Mouse (Mus musculus): ENCODE data around the gene Map7. TPM values are rescaled to one million over a fixed set of nuclear protein-coding genes. Genes with fewer than 3 reads are reported as not detected.

The Map7 gene
- polyA plus RNA-seq, 1 experiment from 2014 or later = 1.1 TPM

- no peaks in the 10 kb centered on the region for H3K9me3 ChIP-seq (ENCODE audit: control insufficient read depth, low read length)
- no peaks in the 10 kb centered on the region for H3K36me3 ChIP-seq (ENCODE audit: control insufficient read depth, insufficient read depth, low read length)
- H3K27me3 ChIP-seq (ENCODE audit: control insufficient read depth, insufficient read depth, low read length) = no peaks in the 10 kb centered on the region
- ATAC-seq (ENCODE audit: insufficient number of reproducible peaks, low FRiP score, low TSS enrichment, low read depth) = no peak
- H3K4me2 ChIP-seq (ENCODE audit: low read depth, severe bottlenecking) = no peak overlapping the region
- H3K27ac ChIP-seq (replicated peaks; ENCODE audit: low read depth, low read length) = no peak overlapping the region
- H3K4me3 ChIP-seq (ENCODE audit: low read depth, low read length) = no peak overlapping the region
- H3K4me1 ChIP-seq (ENCODE audit: control insufficient read depth, insufficient read depth, low read length) = no peaks in the 10 kb centered on the region
- WGBS = 79% methylated on average over 4 of the region's 4 CpGs
- DNase-seq (ENCODE audit: low spot score) = no peak
- H3K9ac ChIP-seq (ENCODE audit: low read length) = no peak overlapping the region
Observed at GRCm38 (mm10) chr10:20218866-20219265, 70.6 kb downstream of the Map7 start.

GRCm38 (mm10) chr10:20219538-20219937 lies 71.3 kb downstream of the Map7 start:
- no peak overlapping the region for H3K9ac ChIP-seq (ENCODE audit: low read length)
- DNase-seq (ENCODE audit: low spot score) = no peak
- no peak overlapping the region for H3K4me3 ChIP-seq (ENCODE audit: low read depth, low read length)
- ATAC-seq (ENCODE audit: insufficient number of reproducible peaks, low FRiP score, low TSS enrichment, low read depth) = no peak
- no peaks in the 10 kb centered on the region for H3K27me3 ChIP-seq (ENCODE audit: control insufficient read depth, insufficient read depth, low read length)
- no peaks in the 10 kb centered on the region for H3K4me1 ChIP-seq (ENCODE audit: control insufficient read depth, insufficient read depth, low read length)
- 80% methylated on average over 8 of the region's 8 CpGs for WGBS
- H3K9me3 ChIP-seq (ENCODE audit: control insufficient read depth, low read length) = no peaks in the 10 kb centered on the region
- no peaks in the 10 kb centered on the region for H3K36me3 ChIP-seq (ENCODE audit: control insufficient read depth, insufficient read depth, low read length)
- H3K4me2 ChIP-seq (ENCODE audit: low read depth, severe bottlenecking) = no peak overlapping the region
- no peak overlapping the region for H3K27ac ChIP-seq (replicated peaks; ENCODE audit: low read depth, low read length)

- ATAC-seq (ENCODE audit: insufficient number of reproducible peaks, low FRiP score, low TSS enrichment, low read depth) (no peak), DNase-seq (ENCODE audit: low spot score) (no peak)
- Histone ChIP-seq H3K9me3 (ENCODE audit: control insufficient read depth, low read length) (no peaks in the 10 kb centered on the region), H3K27ac (replicated peaks; ENCODE audit: low read depth, low read length) (no peak overlapping the region), H3K4me1 (ENCODE audit: control insufficient read depth, insufficient read depth, low read length) (no peaks in the 10 kb centered on the region), H3K4me3 (ENCODE audit: low read depth, low read length) (no peak overlapping the region), H3K9ac (ENCODE audit: low read length) (no peak overlapping the region), H3K36me3 (ENCODE audit: control insufficient read depth, insufficient read depth, low read length) (no peaks in the 10 kb centered on the region), H3K4me2 (ENCODE audit: low read depth, severe bottlenecking) (no peak overlapping the region), H3K27me3 (ENCODE audit: control insufficient read depth, insufficient read depth, low read length) (no peaks in the 10 kb centered on the region)
- WGBS = 72% methylated on average over 10 of the region's 10 CpGs
Observed at GRCm38 (mm10) chr10:20220443-20221071, 72.3 kb downstream of the Map7 start.

GRCm38 (mm10) chr10:20222011-20222410 lies 73.7 kb downstream of the Map7 start:
- Histone ChIP-seq H3K9me3 (ENCODE audit: control insufficient read depth, low read length) (no peaks in the 10 kb centered on the region), H3K27ac (replicated peaks; ENCODE audit: low read depth, low read length) (no peak overlapping the region), H3K4me3 (ENCODE audit: low read depth, low read length) (no peak overlapping the region), H3K4me2 (ENCODE audit: low read depth, severe bottlenecking) (no peak overlapping the region; the same call in 1 of the 2 replicates), H3K27me3 (ENCODE audit: control insufficient read depth, insufficient read depth, low read length) (no peaks in the 10 kb centered on the region), H3K36me3 (ENCODE audit: control insufficient read depth, insufficient read depth, low read length) (no peaks in the 10 kb centered on the region), H3K4me1 (ENCODE audit: control insufficient read depth, insufficient read depth, low read length) (no peaks in the 10 kb centered on the region), H3K9ac (ENCODE audit: low read length) (no peak overlapping the region)
- ATAC-seq (ENCODE audit: insufficient number of reproducible peaks, low FRiP score, low TSS enrichment, low read depth) (no peak), DNase-seq (ENCODE audit: low spot score) (no peak)
- WGBS = 76% methylated on average over 4 of the region's 4 CpGs

GRCm38 (mm10) chr10:20226728-20227127 lies 78.5 kb downstream of the Map7 start:
- Histone ChIP-seq H3K9ac (ENCODE audit: low read length) (no peak overlapping the region), H3K27ac (replicated peaks; ENCODE audit: low read depth, low read length) (no peak overlapping the region), H3K36me3 (ENCODE audit: control insufficient read depth, insufficient read depth, low read length) (no peaks in the 10 kb centered on the region), H3K27me3 (ENCODE audit: control insufficient read depth, insufficient read depth, low read length) (no peaks in the 10 kb centered on the region), H3K9me3 (ENCODE audit: control insufficient read depth, low read length) (no peaks in the 10 kb centered on the region), H3K4me3 (ENCODE audit: low read depth, low read length) (no peak overlapping the region), H3K4me1 (ENCODE audit: control insufficient read depth, insufficient read depth, low read length) (no peaks in the 10 kb centered on the region), H3K4me2 (ENCODE audit: low read depth, severe bottlenecking) (no peak overlapping the region)
- no peak for DNase-seq (ENCODE audit: low spot score)
- ATAC-seq (ENCODE audit: insufficient number of reproducible peaks, low FRiP score, low TSS enrichment, low read depth) = no peak
- 79% methylated on average over 4 of the region's 4 CpGs for WGBS

- Histone ChIP-seq H3K27ac (replicated peaks; ENCODE audit: low read depth, low read length) (no peak overlapping the region), H3K4me2 (ENCODE audit: low read depth, severe bottlenecking) (no peak overlapping the region), H3K9me3 (ENCODE audit: control insufficient read depth, low read length) (no peaks in the 10 kb centered on the region), H3K4me1 (ENCODE audit: control insufficient read depth, insufficient read depth, low read length) (0 out of 2 replicates have a peak, but pooled peaks cover 4% of the 10 kb centered on the region), H3K4me3 (ENCODE audit: low read depth, low read length) (no peak overlapping the region), H3K27me3 (ENCODE audit: control insufficient read depth, insufficient read depth, low read length) (no peaks in the 10 kb centered on the region), H3K36me3 (ENCODE audit: control insufficient read depth, insufficient read depth, low read length) (no peaks in the 10 kb centered on the region), H3K9ac (ENCODE audit: low read length) (no peak overlapping the region)
- WGBS = 76% methylated on average over 5 of the region's 5 CpGs
- DNase-seq (ENCODE audit: low spot score) (no peak), ATAC-seq (ENCODE audit: insufficient number of reproducible peaks, low FRiP score, low TSS enrichment, low read depth) (no peak)
Observed at GRCm38 (mm10) chr10:20230026-20230425, 81.8 kb downstream of the Map7 start.

GRCm38 (mm10) chr10:20233451-20233850 lies 85.2 kb downstream of the Map7 start:
- 91% methylated on average over 10 of the region's 10 CpGs for WGBS

GRCm38 (mm10) chr10:20234466-20234865 lies 86.2 kb downstream of the Map7 start:
- 36% methylated on average over 4 of the region's 4 CpGs for WGBS
- Histone ChIP-seq H3K27me3 (ENCODE audit: control insufficient read depth, insufficient read depth, low read length) (no peaks in the 10 kb centered on the region), H3K4me1 (ENCODE audit: control insufficient read depth, insufficient read depth, low read length) (0 out of 2 replicates have a peak, but pooled peaks cover 4% of the 10 kb centered on the region), H3K4me3 (ENCODE audit: low read depth, low read length) (no peak overlapping the region), H3K9ac (ENCODE audit: low read length) (no peak overlapping the region), H3K9me3 (ENCODE audit: control insufficient read depth, low read length) (no peaks in the 10 kb centered on the region), H3K27ac (replicated peaks; ENCODE audit: low read depth, low read length) (0 out of 2 replicates have a peak overlapping the region, but pooled peaks have one; percentile 58), H3K4me2 (ENCODE audit: low read depth, severe bottlenecking) (no peak overlapping the region), H3K36me3 (ENCODE audit: control insufficient read depth, insufficient read depth, low read length) (no peaks in the 10 kb centered on the region)
- ATAC-seq (ENCODE audit: insufficient number of reproducible peaks, low FRiP score, low TSS enrichment, low read depth) = no peak
- peak; percentile 49 for DNase-seq (ENCODE audit: low spot score)

More at GRCm38 (mm10) chr10:20233451-20233850, 85.2 kb downstream of the Map7 start:
- Histone ChIP-seq H3K4me2 (ENCODE audit: low read depth, severe bottlenecking) (no peak overlapping the region), H3K9me3 (ENCODE audit: control insufficient read depth, low read length) (no peaks in the 10 kb centered on the region), H3K4me3 (ENCODE audit: low read depth, low read length) (no peak overlapping the region), H3K36me3 (ENCODE audit: control insufficient read depth, insufficient read depth, low read length) (no peaks in the 10 kb centered on the region), H3K27me3 (ENCODE audit: control insufficient read depth, insufficient read depth, low read length) (no peaks in the 10 kb centered on the region), H3K4me1 (ENCODE audit: control insufficient read depth, insufficient read depth, low read length) (0 out of 2 replicates have a peak, but pooled peaks cover 4% of the 10 kb centered on the region), H3K27ac (replicated peaks; ENCODE audit: low read depth, low read length) (no peak overlapping the region), H3K9ac (ENCODE audit: low read length) (no peak overlapping the region)
- ATAC-seq (ENCODE audit: insufficient number of reproducible peaks, low FRiP score, low TSS enrichment, low read depth) (no peak), DNase-seq (ENCODE audit: low spot score) (no peak)

- DNase-seq (ENCODE audit: low spot score) = no peak
- WGBS = 93% methylated on average over 3 of the region's 3 CpGs
- Histone ChIP-seq H3K27me3 (ENCODE audit: control insufficient read depth, insufficient read depth, low read length) (no peaks in the 10 kb centered on the region), H3K4me3 (ENCODE audit: low read depth, low read length) (no peak overlapping the region), H3K36me3 (ENCODE audit: control insufficient read depth, insufficient read depth, low read length) (no peaks in the 10 kb centered on the region), H3K4me2 (ENCODE audit: low read depth, severe bottlenecking) (no peak overlapping the region), H3K4me1 (ENCODE audit: control insufficient read depth, insufficient read depth, low read length) (0 out of 2 replicates have a peak, but pooled peaks cover 4% of the 10 kb centered on the region), H3K9me3 (ENCODE audit: control insufficient read depth, low read length) (no peaks in the 10 kb centered on the region), H3K9ac (ENCODE audit: low read length) (no peak overlapping the region), H3K27ac (replicated peaks; ENCODE audit: low read depth, low read length) (no peak overlapping the region)
- no peak for ATAC-seq (ENCODE audit: insufficient number of reproducible peaks, low FRiP score, low TSS enrichment, low read depth)
Observed at GRCm38 (mm10) chr10:20235656-20236055, 87.4 kb downstream of the Map7 start.
